In the genomic region with DNA sequence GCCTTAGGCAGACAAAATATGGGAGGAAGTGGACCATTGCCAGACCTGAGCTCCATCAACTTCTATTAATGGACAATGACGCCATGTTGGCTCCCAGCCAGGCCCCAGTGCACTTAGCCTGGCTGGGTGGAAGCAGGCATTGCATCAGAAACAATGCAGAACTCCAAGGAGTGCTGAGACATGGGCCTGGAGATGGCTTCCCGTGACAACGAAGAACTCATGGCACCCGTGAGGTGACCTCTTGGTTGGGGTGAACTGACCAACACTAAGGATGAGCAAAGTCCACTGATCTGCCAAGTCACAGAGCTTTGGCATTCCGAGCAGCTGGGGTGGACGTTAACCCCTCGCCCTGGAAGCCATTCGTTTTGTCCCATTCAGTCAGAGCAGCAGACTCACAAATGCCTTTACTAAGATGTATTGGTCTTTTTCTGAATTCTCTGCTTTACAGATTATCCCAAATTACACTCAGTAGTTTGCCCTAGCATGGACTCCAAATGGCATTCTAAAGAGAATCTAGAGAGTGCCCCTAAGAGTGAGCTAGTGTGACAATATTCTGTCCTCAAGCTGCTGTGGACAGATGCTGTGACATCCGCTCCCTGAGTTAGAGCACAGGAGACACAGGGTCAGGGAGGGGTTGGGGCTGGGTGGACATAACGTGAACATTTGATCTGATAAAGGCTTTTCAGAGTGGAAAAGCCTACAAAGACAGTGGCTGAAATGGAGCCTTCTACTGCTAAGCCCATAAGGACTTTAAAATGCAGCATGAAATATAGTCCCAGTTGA, we compare ENCODE assay signal across 8 mouse cellular contexts.
A peak's percentile ranks its signal among the peaks of the same experiment; 100 is the strongest.
DNase-seq lines count a peak whose midpoint lies in the region; ATAC-seq and TF ChIP-seq lines count a peak whose summit lies in the region.

No protein-coding gene starts in this region.

- no peaks in the 10 kb centered on the region for H3K79me2 ChIP-seq in liver, adult 2 months (ENCODE audit: control insufficient read depth, insufficient read depth, low read length)

- no peak for TF ChIP-seq POLR2A in liver, adult 2 months (IDR thresholded peaks at IDR 0.05; ENCODE audit: extremely low read depth, insufficient read depth, low read length)

- peak; percentile 80 for DNase-seq in liver, adult 2 months (ENCODE audit: extremely low read depth, low read depth, low spot score)
- DNase-seq in liver, embryonic 11.5 days (ENCODE audit: low spot score): no peak
- peak; percentile 50 to 67 for DNase-seq in cerebellum, adult 18-20 months
- peak; percentile 69 to 86 for DNase-seq in gastrocnemius, postnatal 4 days (ENCODE audit: low spot score in 2 of 2)
- peak; percentile 66 to 74 for DNase-seq in kidney, adult 8-10 months
- DNase-seq in left cerebral cortex, postnatal 36 days (ENCODE audit: low spot score in 2 of 2): peak; percentile 38 to 54
- DNase-seq in ovary, postnatal 36 days (ENCODE audit: low spot score): peak; percentile 52
- no peak for DNase-seq in natural killer cell, adult 2 months (ENCODE audit: low spot score in 2 of 2)

- H3K9ac ChIP-seq in liver, adult 2 months (ENCODE audit: low read depth, low read length): no peak overlapping the region
- no peak overlapping the region for H3K9ac ChIP-seq in liver, embryonic 11.5 days (ENCODE audit: low read depth, low read length)

- intact Hi-C loops in left cerebral cortex, postnatal 36 days (cut with DNase I): no loop called here

- 22% methylated on average over 10 of the region's 10 CpGs for WGBS in liver, adult 2 months
- WGBS in liver, embryonic 11.5 days: 71% methylated on average over 10 of the region's 10 CpGs

- no peaks in the 10 kb centered on the region for H3K36me3 ChIP-seq in liver, adult 2 months (ENCODE audit: control insufficient read depth, insufficient read depth, low read length)
- H3K36me3 ChIP-seq in liver, embryonic 11.5 days (ENCODE audit: control insufficient read depth, insufficient read depth, low read length): no peaks in the 10 kb centered on the region

- peaks cover 6% of the 10 kb centered on the region; the same call in 1 of the 2 replicates for H3K4me1 ChIP-seq in liver, adult 2 months (ENCODE audit: control insufficient read depth, insufficient read depth, low read length)
- H3K4me1 ChIP-seq in liver, embryonic 11.5 days (replicated peaks; ENCODE audit: control insufficient read depth, insufficient read depth, low read length): no peaks in the 10 kb centered on the region

- no peaks in the 10 kb centered on the region for H3K9me3 ChIP-seq in liver, embryonic 11.5 days (ENCODE audit: control insufficient read depth, low read length)

- no peak for ATAC-seq in liver, embryonic 11.5 days (replicated peaks; ENCODE audit: low FRiP score)

- H3K27ac ChIP-seq in liver, adult 2 months (replicated peaks; ENCODE audit: insufficient read depth, low read depth, low read length): no peak overlapping the region
- H3K27ac ChIP-seq in liver, embryonic 11.5 days (ENCODE audit: low read depth, low read length): no peak overlapping the region

- no peak for TF ChIP-seq CTCF in liver, adult 2 months (IDR thresholded peaks at IDR 0.05; ENCODE audit: low read depth, low read length)

- H3K4me3 ChIP-seq in liver, adult 2 months (ENCODE audit: insufficient read depth, low read depth, low read length): no peak overlapping the region
- H3K4me3 ChIP-seq in liver, embryonic 11.5 days (ENCODE audit: low read depth, low read length): no peak overlapping the region

- H3K27me3 ChIP-seq in liver, adult 2 months (ENCODE audit: control insufficient read depth, insufficient read depth, low read length): no peaks in the 10 kb centered on the region
- H3K27me3 ChIP-seq in liver, embryonic 11.5 days (replicated peaks; ENCODE audit: control insufficient read depth, insufficient read depth, low read length): no peaks in the 10 kb centered on the region

- H3K4me2 ChIP-seq in liver, embryonic 11.5 days: no peak overlapping the region

Comparison
In these comparisons a context has a peak if more than half of its experiments do, and no peak if none do; other contexts are left out.
1. DNase-seq: peak in liver, adult 2 months (single experiment), cerebellum, adult 18-20 months (2 of 2), gastrocnemius, postnatal 4 days (2 of 2), kidney, adult 8-10 months (2 of 2), left cerebral cortex, postnatal 36 days (2 of 2) and ovary, postnatal 36 days (single experiment); none in liver, embryonic 11.5 days (single experiment) and natural killer cell, adult 2 months (0 of 2).